Mouse (Mus musculus): ENCODE data around the gene Cdc37l1.

- TF ChIP-seq CTCF (IDR thresholded peaks at IDR 0.05; ENCODE audit: borderline replicate concordance, control insufficient read depth, extremely low read depth, insufficient read depth, low read length, poor library complexity) (no peak), POLR2A (IDR thresholded peaks at IDR 0.05; ENCODE audit: control insufficient read depth, extremely low read depth, insufficient read depth, low read length, poor library complexity) (no peak)
Observed at GRCm38 (mm10) chr19:28970251-28970650, 19.9 kb upstream of the Cdc37l1 start.

All from thymus, adult 2 months (tissue).